Mouse (Mus musculus) kidney, adult 2 months (tissue): ENCODE measurements at regions not wholly inside any gene's neighbourhood (a gene's known extent, or its start where the extent isn't known, plus 50 kb on each side); places are given as distances from the start of the nearest gene placed in this dataset.

ENCODE experiments used
- CTCF ChIP-seq: fragments of 200-500 bp; conservative IDR thresholded peaks from 2 replicates; pipeline ENCODE4 v1.5.1; 2011; ENCODE audit warnings: low read depth, mild to moderate bottlenecking, control low read depth, low read length, moderate library complexity, mixed read lengths; ENCODE audit not compliant: insufficient read depth, insufficient read length
- POLR2A ChIP-seq: fragments of 200-500 bp; IDR thresholded peaks from one replicate; pipeline ENCODE4 v1.6.1; 2011; ENCODE audit warnings: low read depth, low read length, control low read depth

- no peak for TF ChIP-seq CTCF
- TF ChIP-seq POLR2A, result no peak
Measured at GRCm38 (mm10) chr12:25628081-25628480, 531.1 kb upstream of the Id2 start.
